Mouse (Mus musculus) testis, adult 10 weeks (tissue): Measurements from ENCODE around the gene Atp23. TPM values are rescaled to one million over a fixed set of nuclear protein-coding genes. Genes with fewer than 3 reads are reported as not detected.

Source experiments
- polyA plus RNA-seq: library from polyadenylated mRNA; stranded (reverse); fragments of 350-450 nt; fragmentation: Illumina TruSeq; extraction: RNeasy Lipid Tissue Mini Kit (QIAGEN cat#74804); gene quantifications from one replicate; pipeline ENCODE4 v1.2.3, GENCODE M21; 2014; ENCODE audit warnings: low read depth, low replicate concordance

Gene Atp23
- polyA plus RNA-seq = 3.7 TPM

GRCm38 (mm10) chr10:126900821-126901487, at the start of gene Atp23:
TSS of gene Atp23 (minus strand) at chr10:126901355.

Other genes with a start within 250 kb of the Atp23 start
- 5.3 TPM for gene Ctdsp2, start 77.4 kb upstream of the Atp23 start, polyA plus RNA-seq
- gene Avil, start 99.4 kb upstream of the Atp23 start, polyA plus RNA-seq = not detected
- 2.9 TPM for gene Tsfm, start 129.5 kb upstream of the Atp23 start, polyA plus RNA-seq
- 3.7 TPM for gene Mettl1, start 140.1 kb upstream of the Atp23 start, polyA plus RNA-seq
- not detected for gene Eef1akmt3, start 140.2 kb upstream of the Atp23 start, polyA plus RNA-seq
- gene Cyp27b1, start 146.9 kb upstream of the Atp23 start, polyA plus RNA-seq = 0.11 TPM
- gene March9, start 158.8 kb upstream of the Atp23 start, polyA plus RNA-seq = 0.27 TPM
- gene Cdk4, start 162.2 kb upstream of the Atp23 start, polyA plus RNA-seq = 13.9 TPM
- 9.5 TPM for gene Tspan31, start 168.9 kb upstream of the Atp23 start, polyA plus RNA-seq
- gene Agap2, start 173.9 kb upstream of the Atp23 start, polyA plus RNA-seq = 0.06 TPM
- 5.2 TPM for gene Os9, start 219.8 kb upstream of the Atp23 start, polyA plus RNA-seq